Mouse (Mus musculus): ENCODE data around the gene Homer1.
A peak's percentile ranks its signal among the peaks of the same experiment; 100 is the strongest.

Gene Homer1

GRCm38 (mm10) chr13:93399710-93400216, 100.3 kb downstream of the Homer1 start:
- no peak for DNase-seq (ENCODE audit: low spot score in 2 of 2)

- no peak for DNase-seq (ENCODE audit: low spot score in 2 of 2)
Measured at GRCm38 (mm10) chr13:93401947-93402346, 102.5 kb downstream of the Homer1 start.

GRCm38 (mm10) chr13:93406855-93407254, 107.4 kb downstream of the Homer1 start:
- DNase-seq (ENCODE audit: low spot score in 2 of 2): no peak

GRCm38 (mm10) chr13:93410343-93410742, 110.9 kb downstream of the Homer1 start:
- no peak for DNase-seq (ENCODE audit: low spot score in 2 of 2)

- DNase-seq (ENCODE audit: low spot score in 2 of 2): no peak
Measured at GRCm38 (mm10) chr13:93415055-93415454, 115.6 kb downstream of the Homer1 start.

GRCm38 (mm10) chr13:93418292-93418691, 118.9 kb downstream of the Homer1 start:
- DNase-seq (ENCODE audit: low spot score in 2 of 2): no peak

GRCm38 (mm10) chr13:93419779-93420178, 120.3 kb downstream of the Homer1 start:
- no peak for DNase-seq (ENCODE audit: low spot score in 2 of 2)

- DNase-seq (ENCODE audit: low spot score in 2 of 2): no peak
Measured at GRCm38 (mm10) chr13:93423224-93423623, 123.8 kb downstream of the Homer1 start.

- DNase-seq (ENCODE audit: low spot score in 2 of 2): peak in 1 of 2 experiments; percentile 22
Measured at GRCm38 (mm10) chr13:93427920-93428876, 128.8 kb downstream of the Homer1 start.

- DNase-seq (ENCODE audit: low spot score in 2 of 2): no peak
Measured at GRCm38 (mm10) chr13:93429205-93429604, 129.8 kb downstream of the Homer1 start.

- no peak for DNase-seq (ENCODE audit: low spot score in 2 of 2)
Measured at GRCm38 (mm10) chr13:93440167-93440566, 140.7 kb downstream of the Homer1 start.

- DNase-seq (ENCODE audit: low spot score in 2 of 2): no peak
Measured at GRCm38 (mm10) chr13:93453275-93453674, 153.8 kb downstream of the Homer1 start.
